Mouse (Mus musculus) NIH3T3 (cell line): ENCODE data around the gene Trmo.

Experiments
- DNase-seq: peaks from one replicate; pipeline ENCODE4 v3.0.0-alpha.2; 2012; ENCODE audit warnings: low read depth

Trmo gene

GRCm38 (mm10) chr4:46389013-46389611 is at the start of gene Trmo:
Gene Trmo (minus strand): TSS chr4:46389437.
- DNase-seq = peak; percentile 97

GRCm38 (mm10) chr4:46432339-46433036 is 43.3 kb upstream of the Trmo start:
- no peak for DNase-seq

- DNase-seq = no peak
Measured at GRCm38 (mm10) chr4:46428903-46429499, 39.8 kb upstream of the Trmo start.

GRCm38 (mm10) chr4:46422625-46423024 is 33.4 kb upstream of the Trmo start:
- DNase-seq = no peak

GRCm38 (mm10) chr4:46418851-46419250 is 29.6 kb upstream of the Trmo start:
- no peak for DNase-seq

GRCm38 (mm10) chr4:46417491-46417890 is 28.3 kb upstream of the Trmo start:
- DNase-seq = peak; percentile 8

GRCm38 (mm10) chr4:46413406-46413805 is 24.2 kb upstream of the Trmo start, which contains the start of gene Hemgn:
Gene Hemgn (minus strand): TSS chr4:46413506.
- DNase-seq = no peak

GRCm38 (mm10) chr4:46412113-46412512 is 22.9 kb upstream of the Trmo start:
- no peak for DNase-seq

GRCm38 (mm10) chr4:46411489-46411888 is 22.3 kb upstream of the Trmo start:
- DNase-seq = no peak

GRCm38 (mm10) chr4:46410677-46411076 is 21.4 kb upstream of the Trmo start:
- no peak for DNase-seq

GRCm38 (mm10) chr4:46406966-46407703 is 17.9 kb upstream of the Trmo start:
- no peak for DNase-seq

- DNase-seq = no peak
Measured at GRCm38 (mm10) chr4:46404042-46404795, 15.0 kb upstream of the Trmo start.

GRCm38 (mm10) chr4:46398839-46399238 is 9.6 kb upstream of the Trmo start:
- no peak for DNase-seq

- no peak for DNase-seq
Measured at GRCm38 (mm10) chr4:46395736-46396135, 6.5 kb upstream of the Trmo start.

- no peak for DNase-seq
Measured at GRCm38 (mm10) chr4:46394388-46394787, 5.2 kb upstream of the Trmo start.

GRCm38 (mm10) chr4:46390390-46390970 is 1.2 kb upstream of the Trmo start:
- peak; percentile 90 for DNase-seq

- peak; percentile 68 for DNase-seq
Measured at GRCm38 (mm10) chr4:46389612-46390341, 540 bp upstream of the Trmo start.

GRCm38 (mm10) chr4:46388556-46388955 is 681 bp downstream of the Trmo start:
- no peak for DNase-seq

- DNase-seq = peak; percentile 62
Measured at GRCm38 (mm10) chr4:46374869-46375368, 14.3 kb downstream of the Trmo start.

- DNase-seq = peak; percentile 32
Measured at GRCm38 (mm10) chr4:46374455-46374854, 14.8 kb downstream of the Trmo start.

GRCm38 (mm10) chr4:46371030-46371429 is 18.2 kb downstream of the Trmo start:
- DNase-seq = peak; percentile 88
